Mouse (Mus musculus): ENCODE measurements around the gene Frmd4b. TPM values are rescaled to one million over a fixed set of nuclear protein-coding genes. Genes with fewer than 3 reads are reported as not detected.
A peak's percentile ranks its signal among the peaks of the same experiment; 100 is the strongest.

The Frmd4b gene
- polyA plus RNA-seq, 1 experiment from 2014 or later = 10.6 TPM

- Histone ChIP-seq H3K9me3 (ENCODE audit: control insufficient read depth, low read length) (no peaks in the 10 kb centered on the region), H3K36me3 (ENCODE audit: control insufficient read depth, insufficient read depth, low read length) (no peaks in the 10 kb centered on the region), H3K27ac (ENCODE audit: low read length) (no peak overlapping the region), H3K27me3 (replicated peaks; ENCODE audit: control insufficient read depth, insufficient read depth, low read length) (no peaks in the 10 kb centered on the region), H3K9ac (ENCODE audit: low read depth, low read length) (no peak overlapping the region), H3K4me1 (ENCODE audit: control insufficient read depth, insufficient read depth, low read length) (peaks cover 1% of the 10 kb centered on the region), H3K4me3 (ENCODE audit: low read length) (no peak overlapping the region), H3K4me2 (ENCODE audit: low read depth, low read length) (no peak overlapping the region)
- no peak for ATAC-seq
- WGBS = 84% methylated on average over 7 of the region's 7 CpGs
Measured at GRCm38 (mm10) chr6:97501000-97501399, 116.3 kb downstream of the Frmd4b start.

- no peaks in the 10 kb centered on the region for H3K36me3 ChIP-seq (ENCODE audit: control insufficient read depth, insufficient read depth, low read length)
- ATAC-seq = no peak
- no peak overlapping the region for H3K9ac ChIP-seq (ENCODE audit: low read depth, low read length)
- 84% methylated on average over 6 of the region's 6 CpGs for WGBS
- H3K27ac ChIP-seq (ENCODE audit: low read length) = no peak overlapping the region
- no peaks in the 10 kb centered on the region for H3K9me3 ChIP-seq (ENCODE audit: control insufficient read depth, low read length)
- H3K4me2 ChIP-seq (ENCODE audit: low read depth, low read length) = no peak overlapping the region
- H3K4me3 ChIP-seq (ENCODE audit: low read length) = no peak overlapping the region
- H3K4me1 ChIP-seq (ENCODE audit: control insufficient read depth, insufficient read depth, low read length) = no peaks in the 10 kb centered on the region
- no peaks in the 10 kb centered on the region for H3K27me3 ChIP-seq (replicated peaks; ENCODE audit: control insufficient read depth, insufficient read depth, low read length)
Measured at GRCm38 (mm10) chr6:97500246-97500645, 117.1 kb downstream of the Frmd4b start.

GRCm38 (mm10) chr6:97496002-97496401 is 121.3 kb downstream of the Frmd4b start:
- Histone ChIP-seq H3K9ac (ENCODE audit: low read depth, low read length) (no peak overlapping the region), H3K4me1 (ENCODE audit: control insufficient read depth, insufficient read depth, low read length) (no peaks in the 10 kb centered on the region), H3K36me3 (ENCODE audit: control insufficient read depth, insufficient read depth, low read length) (no peaks in the 10 kb centered on the region), H3K27me3 (replicated peaks; ENCODE audit: control insufficient read depth, insufficient read depth, low read length) (no peaks in the 10 kb centered on the region), H3K9me3 (ENCODE audit: control insufficient read depth, low read length) (no peaks in the 10 kb centered on the region), H3K4me2 (ENCODE audit: low read depth, low read length) (no peak overlapping the region), H3K4me3 (ENCODE audit: low read length) (no peak overlapping the region), H3K27ac (ENCODE audit: low read length) (no peak overlapping the region)
- WGBS = 89% methylated on average over 1 of the region's 1 CpGs
- no peak for ATAC-seq

GRCm38 (mm10) chr6:97491065-97491464 is 126.3 kb downstream of the Frmd4b start:
- no peak for ATAC-seq
- Histone ChIP-seq H3K4me3 (ENCODE audit: low read length) (no peak overlapping the region), H3K36me3 (ENCODE audit: control insufficient read depth, insufficient read depth, low read length) (no peaks in the 10 kb centered on the region), H3K4me1 (ENCODE audit: control insufficient read depth, insufficient read depth, low read length) (peaks cover 12% of the 10 kb centered on the region), H3K4me2 (ENCODE audit: low read depth, low read length) (no peak overlapping the region), H3K9me3 (ENCODE audit: control insufficient read depth, low read length) (no peaks in the 10 kb centered on the region), H3K27me3 (replicated peaks; ENCODE audit: control insufficient read depth, insufficient read depth, low read length) (peaks cover 3% of the 10 kb centered on the region; the same call in 1 of the 2 replicates), H3K9ac (ENCODE audit: low read depth, low read length) (no peak overlapping the region), H3K27ac (ENCODE audit: low read length) (no peak overlapping the region)
- WGBS = 81% methylated on average over 5 of the region's 5 CpGs

GRCm38 (mm10) chr6:97488821-97489220 is 128.5 kb downstream of the Frmd4b start:
- Histone ChIP-seq H3K9me3 (ENCODE audit: control insufficient read depth, low read length) (no peaks in the 10 kb centered on the region), H3K4me1 (ENCODE audit: control insufficient read depth, insufficient read depth, low read length) (peaks cover 12% of the 10 kb centered on the region), H3K27me3 (replicated peaks; ENCODE audit: control insufficient read depth, insufficient read depth, low read length) (peaks cover 3% of the 10 kb centered on the region; the same call in 1 of the 2 replicates), H3K4me2 (ENCODE audit: low read depth, low read length) (no peak overlapping the region), H3K36me3 (ENCODE audit: control insufficient read depth, insufficient read depth, low read length) (no peaks in the 10 kb centered on the region), H3K27ac (ENCODE audit: low read length) (no peak overlapping the region), H3K9ac (ENCODE audit: low read depth, low read length) (no peak overlapping the region), H3K4me3 (ENCODE audit: low read length) (no peak overlapping the region)
- no peak for ATAC-seq
- WGBS = 34% methylated on average over 7 of the region's 7 CpGs

GRCm38 (mm10) chr6:97488280-97488679 is 129.1 kb downstream of the Frmd4b start:
- Histone ChIP-seq H3K9ac (ENCODE audit: low read depth, low read length) (no peak overlapping the region), H3K4me2 (ENCODE audit: low read depth, low read length) (peak overlapping the region; percentile 97; the same call in 1 of the 2 replicates), H3K27me3 (replicated peaks; ENCODE audit: control insufficient read depth, insufficient read depth, low read length) (peaks cover 3% of the 10 kb centered on the region; the same call in 1 of the 2 replicates), H3K27ac (ENCODE audit: low read length) (no peak overlapping the region), H3K36me3 (ENCODE audit: control insufficient read depth, insufficient read depth, low read length) (no peaks in the 10 kb centered on the region), H3K4me1 (ENCODE audit: control insufficient read depth, insufficient read depth, low read length) (peaks cover 12% of the 10 kb centered on the region), H3K4me3 (ENCODE audit: low read length) (no peak overlapping the region), H3K9me3 (ENCODE audit: control insufficient read depth, low read length) (no peaks in the 10 kb centered on the region)
- 29% methylated on average over 8 of the region's 8 CpGs for WGBS
- ATAC-seq = 0 out of 2 replicates have a peak, but pooled peaks have one; percentile 8

GRCm38 (mm10) chr6:97487535-97488081 is 129.7 kb downstream of the Frmd4b start:
- peak; percentile 72 for ATAC-seq
- H3K4me1 ChIP-seq (ENCODE audit: control insufficient read depth, insufficient read depth, low read length) = peaks cover 12% of the 10 kb centered on the region
- WGBS = 1% methylated on average over 40 of the region's 40 CpGs

GRCm38 (mm10) chr6:97486813-97487361 is 130.5 kb downstream of the Frmd4b start:
- Histone ChIP-seq H3K9me3 (ENCODE audit: control insufficient read depth, low read length) (no peaks in the 10 kb centered on the region), H3K4me2 (ENCODE audit: low read depth, low read length) (peak overlapping the region; percentile 97), H3K4me3 (ENCODE audit: low read length) (peak overlapping the region; percentile 54), H3K27ac (ENCODE audit: low read length) (no peak overlapping the region), H3K27me3 (replicated peaks; ENCODE audit: control insufficient read depth, insufficient read depth, low read length) (peaks cover 3% of the 10 kb centered on the region; the same call in 1 of the 2 replicates), H3K9ac (ENCODE audit: low read depth, low read length) (no peak overlapping the region), H3K36me3 (ENCODE audit: control insufficient read depth, insufficient read depth, low read length) (no peaks in the 10 kb centered on the region), H3K4me1 (ENCODE audit: control insufficient read depth, insufficient read depth, low read length) (peaks cover 12% of the 10 kb centered on the region)
- ATAC-seq = no peak
- WGBS = 8% methylated on average over 11 of the region's 11 CpGs

More at GRCm38 (mm10) chr6:97487535-97488081, 129.7 kb downstream of the Frmd4b start:
- H3K27me3 ChIP-seq (replicated peaks; ENCODE audit: control insufficient read depth, insufficient read depth, low read length) = peaks cover 3% of the 10 kb centered on the region; the same call in 1 of the 2 replicates
- H3K9me3 ChIP-seq (ENCODE audit: control insufficient read depth, low read length) = no peaks in the 10 kb centered on the region
- H3K27ac ChIP-seq (ENCODE audit: low read length) = no peak overlapping the region
- H3K36me3 ChIP-seq (ENCODE audit: control insufficient read depth, insufficient read depth, low read length) = no peaks in the 10 kb centered on the region
- peak overlapping the region; percentile 54 for H3K4me3 ChIP-seq (ENCODE audit: low read length)
- H3K4me2 ChIP-seq (ENCODE audit: low read depth, low read length) = peak overlapping the region; percentile 97
- peak overlapping the region; percentile 67 for H3K9ac ChIP-seq (ENCODE audit: low read depth, low read length)

GRCm38 (mm10) chr6:97485886-97486386 is 131.4 kb downstream of the Frmd4b start:
- Histone ChIP-seq H3K27ac (ENCODE audit: low read length) (no peak overlapping the region), H3K4me3 (ENCODE audit: low read length) (no peak overlapping the region), H3K9ac (ENCODE audit: low read depth, low read length) (no peak overlapping the region), H3K4me1 (ENCODE audit: control insufficient read depth, insufficient read depth, low read length) (peaks cover 12% of the 10 kb centered on the region), H3K27me3 (replicated peaks; ENCODE audit: control insufficient read depth, insufficient read depth, low read length) (peaks cover 3% of the 10 kb centered on the region; the same call in 1 of the 2 replicates), H3K4me2 (ENCODE audit: low read depth, low read length) (no peak overlapping the region), H3K9me3 (ENCODE audit: control insufficient read depth, low read length) (no peaks in the 10 kb centered on the region), H3K36me3 (ENCODE audit: control insufficient read depth, insufficient read depth, low read length) (no peaks in the 10 kb centered on the region)
- ATAC-seq = no peak
- WGBS = 80% methylated on average over 11 of the region's 11 CpGs
